Mouse (Mus musculus): Measurements from ENCODE around the gene Ip6k1. TPM values are rescaled to one million over a fixed set of nuclear protein-coding genes. Genes with fewer than 3 reads are reported as not detected.
A peak's percentile ranks its signal among the peaks of the same experiment; 100 is the strongest.

Ip6k1 gene
- total RNA-seq, 1 experiment from 2014 or later, result 45.7 TPM

GRCm38 (mm10) chr9:108049561-108050251 lies 47.4 kb downstream of the Ip6k1 start:
- ATAC-seq (replicated peaks in 1 of 2; ENCODE audit: insufficient read depth in 1 of 2, low FRiP score in 2 of 2, low TSS enrichment in 1 of 2, low read depth in 1 of 2, poor library complexity in 2 of 2, severe bottlenecking in 2 of 2), result no peak

- ATAC-seq (replicated peaks in 1 of 2; ENCODE audit: insufficient read depth in 1 of 2, low FRiP score in 2 of 2, low TSS enrichment in 1 of 2, low read depth in 1 of 2, poor library complexity in 2 of 2, severe bottlenecking in 2 of 2), result no peak
These were observed 49.1 kb downstream of the Ip6k1 start for GRCm38 (mm10) chr9:108051184-108051930.

GRCm38 (mm10) chr9:108051931-108052220 lies 49.6 kb downstream of the Ip6k1 start:
- no peak for ATAC-seq (replicated peaks in 1 of 2; ENCODE audit: insufficient read depth in 1 of 2, low FRiP score in 2 of 2, low TSS enrichment in 1 of 2, low read depth in 1 of 2, poor library complexity in 2 of 2, severe bottlenecking in 2 of 2)

GRCm38 (mm10) chr9:108052411-108052810 lies 50.1 kb downstream of the Ip6k1 start:
- no peak for ATAC-seq (replicated peaks in 1 of 2; ENCODE audit: insufficient read depth in 1 of 2, low FRiP score in 2 of 2, low TSS enrichment in 1 of 2, low read depth in 1 of 2, poor library complexity in 2 of 2, severe bottlenecking in 2 of 2)

- peak; percentile 72 to 80 for ATAC-seq (replicated peaks in 1 of 2; ENCODE audit: insufficient read depth in 1 of 2, low FRiP score in 2 of 2, low TSS enrichment in 1 of 2, low read depth in 1 of 2, poor library complexity in 2 of 2, severe bottlenecking in 2 of 2)
These were observed 50.8 kb downstream of the Ip6k1 start, which contains the start of gene Amigo3 for GRCm38 (mm10) chr9:108052885-108053664. Amigo3 (plus strand) TSS chr9:108053159.

- ATAC-seq (replicated peaks in 1 of 2; ENCODE audit: insufficient read depth in 1 of 2, low FRiP score in 2 of 2, low TSS enrichment in 1 of 2, low read depth in 1 of 2, poor library complexity in 2 of 2, severe bottlenecking in 2 of 2), result no peak
These were observed 51.4 kb downstream of the Ip6k1 start for GRCm38 (mm10) chr9:108053665-108054225.

GRCm38 (mm10) chr9:108054331-108055040 lies 52.2 kb downstream of the Ip6k1 start:
- ATAC-seq (replicated peaks in 1 of 2; ENCODE audit: insufficient read depth in 1 of 2, low FRiP score in 2 of 2, low TSS enrichment in 1 of 2, low read depth in 1 of 2, poor library complexity in 2 of 2, severe bottlenecking in 2 of 2), result no peak

- ATAC-seq (replicated peaks in 1 of 2; ENCODE audit: insufficient read depth in 1 of 2, low FRiP score in 2 of 2, low TSS enrichment in 1 of 2, low read depth in 1 of 2, poor library complexity in 2 of 2, severe bottlenecking in 2 of 2), result no peak
These were observed 52.8 kb downstream of the Ip6k1 start for GRCm38 (mm10) chr9:108055061-108055460.

- no peak for ATAC-seq (replicated peaks in 1 of 2; ENCODE audit: insufficient read depth in 1 of 2, low FRiP score in 2 of 2, low TSS enrichment in 1 of 2, low read depth in 1 of 2, poor library complexity in 2 of 2, severe bottlenecking in 2 of 2)
These were observed 53.4 kb downstream of the Ip6k1 start for GRCm38 (mm10) chr9:108055661-108056237.

- ATAC-seq (replicated peaks in 1 of 2; ENCODE audit: insufficient read depth in 1 of 2, low FRiP score in 2 of 2, low TSS enrichment in 1 of 2, low read depth in 1 of 2, poor library complexity in 2 of 2, severe bottlenecking in 2 of 2), result no peak
These were observed 54.3 kb downstream of the Ip6k1 start for GRCm38 (mm10) chr9:108056361-108057261.

- ATAC-seq (replicated peaks in 1 of 2; ENCODE audit: insufficient read depth in 1 of 2, low FRiP score in 2 of 2, low TSS enrichment in 1 of 2, low read depth in 1 of 2, poor library complexity in 2 of 2, severe bottlenecking in 2 of 2), result no peak
These were observed 54.9 kb downstream of the Ip6k1 start for GRCm38 (mm10) chr9:108057262-108057562.

- ATAC-seq (replicated peaks in 1 of 2; ENCODE audit: insufficient read depth in 1 of 2, low FRiP score in 2 of 2, low TSS enrichment in 1 of 2, low read depth in 1 of 2, poor library complexity in 2 of 2, severe bottlenecking in 2 of 2), result no peak
These were observed 56.0 kb downstream of the Ip6k1 start for GRCm38 (mm10) chr9:108058291-108058690.

- no peak for ATAC-seq (replicated peaks in 1 of 2; ENCODE audit: insufficient read depth in 1 of 2, low FRiP score in 2 of 2, low TSS enrichment in 1 of 2, low read depth in 1 of 2, poor library complexity in 2 of 2, severe bottlenecking in 2 of 2)
These were observed 59.8 kb downstream of the Ip6k1 start for GRCm38 (mm10) chr9:108062142-108062541.

- no peak for ATAC-seq (replicated peaks in 1 of 2; ENCODE audit: insufficient read depth in 1 of 2, low FRiP score in 2 of 2, low TSS enrichment in 1 of 2, low read depth in 1 of 2, poor library complexity in 2 of 2, severe bottlenecking in 2 of 2)
These were observed 61.1 kb downstream of the Ip6k1 start for GRCm38 (mm10) chr9:108063361-108063760.

- ATAC-seq (replicated peaks in 1 of 2; ENCODE audit: insufficient read depth in 1 of 2, low FRiP score in 2 of 2, low TSS enrichment in 1 of 2, low read depth in 1 of 2, poor library complexity in 2 of 2, severe bottlenecking in 2 of 2), result peak; percentile 71 to 80
These were observed 63.2 kb downstream of the Ip6k1 start for GRCm38 (mm10) chr9:108065491-108066011.

- no peak for ATAC-seq (replicated peaks in 1 of 2; ENCODE audit: insufficient read depth in 1 of 2, low FRiP score in 2 of 2, low TSS enrichment in 1 of 2, low read depth in 1 of 2, poor library complexity in 2 of 2, severe bottlenecking in 2 of 2)
These were observed 64.9 kb downstream of the Ip6k1 start for GRCm38 (mm10) chr9:108067199-108067598.

Data from hematopoietic stem cell, adult 5-6 weeks (primary cell).